Mouse (Mus musculus): ENCODE data around the gene Pah.

DNA sequence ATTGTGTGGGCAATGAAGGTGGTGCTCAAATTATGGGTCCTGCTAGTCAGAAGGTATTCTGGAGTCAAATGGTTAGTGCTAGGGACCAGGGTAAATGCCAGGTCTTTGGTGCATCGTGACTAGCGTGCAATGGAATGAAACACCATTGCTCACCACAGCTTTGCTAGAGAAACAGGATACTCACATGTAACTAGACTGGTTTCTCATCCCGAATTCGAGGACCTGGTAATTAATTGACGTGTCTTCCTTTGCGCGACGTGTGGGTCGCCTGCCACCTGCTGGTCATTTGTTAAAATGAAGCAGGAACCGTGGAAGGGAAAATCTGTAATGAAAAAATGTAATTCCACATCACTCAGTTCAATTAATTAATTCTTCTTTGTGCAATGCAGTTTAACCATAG lies 17.6 kb upstream of the Pah start:
- peak; percentile 84 for TF ChIP-seq CTCF (IDR thresholded peaks at IDR 0.05)
- TF ChIP-seq EP300 (IDR thresholded peaks at IDR 0.05), result no peak

All from lung, postnatal 0 days (tissue).